Comparison of ENCODE assay signal across 8 mouse cellular contexts in the genomic region with DNA sequence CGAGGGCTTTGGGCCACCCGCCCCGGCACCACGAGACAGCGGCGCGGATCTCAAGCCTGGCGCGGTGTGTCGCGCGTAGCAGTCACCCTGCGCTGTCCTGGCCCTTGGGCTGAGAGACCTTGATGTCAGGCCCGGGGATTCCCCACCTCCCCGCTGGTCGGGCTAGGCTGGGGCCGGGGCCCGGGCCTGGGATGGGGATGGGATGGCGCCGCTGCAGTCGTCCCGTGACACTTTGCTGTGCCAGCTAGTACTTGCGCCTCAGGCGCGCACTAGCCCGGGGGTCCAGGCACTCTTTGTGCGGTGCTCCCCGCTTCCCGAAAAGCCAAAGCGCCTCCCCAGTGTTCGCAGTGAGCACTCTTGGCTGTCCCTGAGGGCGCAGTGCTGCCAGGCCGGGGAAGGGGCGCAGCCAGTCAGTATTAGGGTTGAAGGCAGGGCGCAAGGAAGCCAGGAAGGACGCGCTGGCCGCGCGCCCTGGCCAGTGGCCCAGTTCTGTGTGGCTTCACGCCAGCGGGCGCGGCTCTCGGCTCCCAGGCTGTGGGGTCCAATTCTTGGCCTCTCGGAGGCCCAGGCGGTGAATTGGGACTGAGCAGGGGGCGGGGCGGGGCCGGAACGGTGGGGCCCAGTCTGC. TPM values are rescaled to one million over a fixed set of nuclear protein-coding genes. Genes with fewer than 3 reads are reported as not detected.
DNase-seq lines count a peak whose midpoint lies in the region; ATAC-seq lines count a peak whose summit lies in the region.

No protein-coding gene starts in this region.

- H3K36me3 ChIP-seq in forebrain, embryonic 13.5 days (ENCODE audit: poor library complexity, severe bottlenecking): peaks cover 78% of the 10 kb centered on the region
- peaks cover 31% of the 10 kb centered on the region for H3K36me3 ChIP-seq in heart, embryonic 16.5 days (ENCODE audit: control insufficient read depth, insufficient read depth)
- peaks cover 82% of the 10 kb centered on the region for H3K36me3 ChIP-seq in liver, embryonic 12.5 days
- peaks cover 40% of the 10 kb centered on the region for H3K36me3 ChIP-seq in neural tube, embryonic 14.5 days (ENCODE audit: control insufficient read depth, insufficient read depth, low read length)

- H3K9me3 ChIP-seq in forebrain, embryonic 13.5 days (replicated peaks): no peaks in the 10 kb centered on the region
- H3K9me3 ChIP-seq in heart, embryonic 16.5 days (replicated peaks; ENCODE audit: control insufficient read depth, low read length): no peaks in the 10 kb centered on the region
- H3K9me3 ChIP-seq in liver, embryonic 12.5 days (replicated peaks): no peaks in the 10 kb centered on the region
- H3K9me3 ChIP-seq in neural tube, embryonic 14.5 days (ENCODE audit: control insufficient read depth, low read length): no peaks in the 10 kb centered on the region

- ATAC-seq in forebrain, embryonic 13.5 days: peak; percentile 70
- ATAC-seq in heart, embryonic 16.5 days (replicated peaks; ENCODE audit: extremely low read depth, insufficient read depth, low FRiP score): peak; percentile 87
- peak; percentile 36; the same call in 1 of the 2 replicates for ATAC-seq in liver, embryonic 12.5 days
- peak; percentile 64 for ATAC-seq in neural tube, embryonic 14.5 days (ENCODE audit: low read depth)

- peak overlapping the region; percentile 88 for H3K4me2 ChIP-seq in forebrain, embryonic 13.5 days
- peak overlapping the region; percentile 62 for H3K4me2 ChIP-seq in heart, embryonic 16.5 days (ENCODE audit: low read depth, low read length)
- peak overlapping the region; percentile 43 for H3K4me2 ChIP-seq in liver, embryonic 12.5 days
- H3K4me2 ChIP-seq in neural tube, embryonic 14.5 days (ENCODE audit: low read depth, low read length): peak overlapping the region; percentile 91

- H3K4me1 ChIP-seq in forebrain, embryonic 13.5 days: peaks cover 69% of the 10 kb centered on the region
- peaks cover 67% of the 10 kb centered on the region for H3K4me1 ChIP-seq in heart, embryonic 16.5 days (ENCODE audit: control insufficient read depth, insufficient read depth, low read length)
- H3K4me1 ChIP-seq in liver, embryonic 12.5 days: peaks cover 55% of the 10 kb centered on the region
- H3K4me1 ChIP-seq in neural tube, embryonic 14.5 days (ENCODE audit: control insufficient read depth, insufficient read depth, low read length): peaks cover 69% of the 10 kb centered on the region

- peak overlapping the region; percentile 98 for H3K27ac ChIP-seq in forebrain, embryonic 13.5 days
- H3K27ac ChIP-seq in heart, embryonic 16.5 days (ENCODE audit: low read length): peak overlapping the region; percentile 81
- H3K27ac ChIP-seq in liver, embryonic 12.5 days: no peak overlapping the region
- peak overlapping the region; percentile 88 for H3K27ac ChIP-seq in neural tube, embryonic 14.5 days (ENCODE audit: low read depth, low read length)

- DNase-seq in thymus, adult 18-20 months: peak; percentile 9 to 22
- no peak for DNase-seq in thymus, postnatal 14 days
- DNase-seq in kidney, postnatal 25 days: peak; percentile 90 to 93
- DNase-seq in urinary bladder, postnatal 10 days (ENCODE audit: low spot score): peak; percentile 52

- WGBS in forebrain, embryonic 13.5 days: 5% methylated on average over 51 of the region's 51 CpGs
- WGBS in heart, embryonic 16.5 days: 18% methylated on average over 51 of the region's 51 CpGs
- WGBS in liver, embryonic 12.5 days (ENCODE audit: insufficient replicate concordance): 68% methylated on average over 51 of the region's 51 CpGs
- WGBS in neural tube, embryonic 14.5 days: 10% methylated on average over 51 of the region's 51 CpGs

- peak overlapping the region; percentile 85 for H3K4me3 ChIP-seq in forebrain, embryonic 13.5 days
- H3K4me3 ChIP-seq in heart, embryonic 16.5 days (ENCODE audit: low read length): peak overlapping the region; percentile 32
- H3K4me3 ChIP-seq in liver, embryonic 12.5 days: 0 out of 2 replicates have a peak overlapping the region, but pooled peaks have one; percentile 4
- H3K4me3 ChIP-seq in neural tube, embryonic 14.5 days (ENCODE audit: low read depth, low read length): peak overlapping the region; percentile 39

- no peaks in the 10 kb centered on the region for H3K27me3 ChIP-seq in forebrain, embryonic 13.5 days
- no peaks in the 10 kb centered on the region for H3K27me3 ChIP-seq in heart, embryonic 16.5 days (ENCODE audit: control insufficient read depth, insufficient read depth, low read length)
- H3K27me3 ChIP-seq in liver, embryonic 12.5 days (replicated peaks): peaks cover 26% of the 10 kb centered on the region
- H3K27me3 ChIP-seq in neural tube, embryonic 14.5 days (ENCODE audit: control insufficient read depth, insufficient read depth, low read length): no peaks in the 10 kb centered on the region

- peak overlapping the region; percentile 99 for H3K9ac ChIP-seq in forebrain, embryonic 13.5 days
- H3K9ac ChIP-seq in heart, embryonic 16.5 days (ENCODE audit: low read length): peak overlapping the region; percentile 64
- H3K9ac ChIP-seq in liver, embryonic 12.5 days: no peak overlapping the region
- H3K9ac ChIP-seq in neural tube, embryonic 14.5 days (replicated peaks; ENCODE audit: low read depth, low read length): peak overlapping the region; percentile 73

RNA-seq across cellular contexts. Expression of gene 2700081O15Rik, which starts 5.7 kb away (rescaled TPM):
- 16.7 and 18.2 TPM in 2 replicates for polyA plus RNA-seq in forebrain, embryonic 13.5 days (2015; fragmentation: Nextera tagmentation; extraction: Ambion mirVana)
- polyA plus RNA-seq in heart, embryonic 16.5 days (2015; fragmentation: Nextera tagmentation; extraction: Ambion mirVana): 3.1 and 3.4 TPM in 2 replicates
- polyA plus RNA-seq in liver, embryonic 12.5 days (2016; fragmentation: Nextera tagmentation; extraction: Ambion mirVana): 1.9 TPM in 2 replicates
- polyA plus RNA-seq in neural tube, embryonic 14.5 days (2014; fragmentation: Nextera tagmentation; extraction: Ambion mirVana): 17.0 and 17.2 TPM in 2 replicates

RNA-seq across cellular contexts. Expression of gene Spindoc, which starts 40.3 kb away (rescaled TPM):
- 42.1 and 47.5 TPM in 2 replicates for polyA plus RNA-seq in forebrain, embryonic 13.5 days (2015; fragmentation: Nextera tagmentation; extraction: Ambion mirVana)
- 15.0 and 19.0 TPM in 2 replicates for polyA plus RNA-seq in heart, embryonic 16.5 days (2015; fragmentation: Nextera tagmentation; extraction: Ambion mirVana)
- polyA plus RNA-seq in liver, embryonic 12.5 days (2016; fragmentation: Nextera tagmentation; extraction: Ambion mirVana): 10.3 and 10.8 TPM in 2 replicates
- polyA plus RNA-seq in neural tube, embryonic 14.5 days (2014; fragmentation: Nextera tagmentation; extraction: Ambion mirVana): 15.8 and 22.6 TPM in 2 replicates

RNA-seq across cellular contexts. Expression of gene Rtn3, which starts 59.9 kb away (rescaled TPM):
- polyA plus RNA-seq in forebrain, embryonic 13.5 days (2015; fragmentation: Nextera tagmentation; extraction: Ambion mirVana): 395 and 428 TPM in 2 replicates
- polyA plus RNA-seq in heart, embryonic 16.5 days (2015; fragmentation: Nextera tagmentation; extraction: Ambion mirVana): 134 and 139 TPM in 2 replicates
- 83.1 and 84.6 TPM in 2 replicates for polyA plus RNA-seq in liver, embryonic 12.5 days (2016; fragmentation: Nextera tagmentation; extraction: Ambion mirVana)
- polyA plus RNA-seq in neural tube, embryonic 14.5 days (2014; fragmentation: Nextera tagmentation; extraction: Ambion mirVana): 482 and 576 TPM in 2 replicates

Comparison
In these comparisons a context has a peak if more than half of its experiments do, and no peak if none do; other contexts are left out.
1. ATAC-seq: peak in every context shown above with its lines; median percentile 87 in heart, embryonic 16.5 days; 70 in forebrain, embryonic 13.5 days; 64 in neural tube, embryonic 14.5 days; 36 in liver, embryonic 12.5 days.
2. H3K4me3 ChIP-seq: peak in every context shown above with its lines; median percentile 85 in forebrain, embryonic 13.5 days; 39 in neural tube, embryonic 14.5 days; 32 in heart, embryonic 16.5 days; 4 in liver, embryonic 12.5 days.